18 mouse cellular contexts compared by ENCODE assay signal in the genomic region with DNA sequence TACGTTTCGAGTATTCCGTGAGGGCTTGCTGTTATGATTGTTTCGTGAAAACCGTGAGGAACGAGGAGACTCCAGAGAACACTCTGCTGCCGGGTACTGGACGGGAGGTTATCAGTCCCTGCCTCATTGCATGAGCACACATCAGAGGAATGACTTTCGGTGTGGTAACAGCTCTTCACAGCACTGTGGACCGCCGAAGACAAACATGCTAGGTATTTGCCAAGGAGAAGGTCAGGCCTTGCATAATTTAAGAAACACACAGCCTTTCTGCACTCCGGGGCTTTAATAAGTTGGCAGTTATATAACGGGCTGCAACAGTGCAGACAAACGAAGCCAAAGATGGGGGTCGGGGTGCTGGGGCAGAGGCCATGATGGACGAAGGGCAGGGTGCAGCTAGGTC. TPM values are rescaled to one million over a fixed set of nuclear protein-coding genes. Genes with fewer than 3 reads are reported as not detected.
DNase-seq lines count a peak whose midpoint lies in the region; ATAC-seq lines count a peak whose summit lies in the region.
"Had no signal": no experiment of that assay in that cellular context is flagged by ENCODE, and none has a peak within 500 bp of the region (broad histone marks: within the 10 kb centered on the region; RNA-seq: fewer than 3 reads in every experiment).

No protein-coding gene starts in this region.

- H3K4me1 ChIP-seq in liver, embryonic 13.5 days (replicated peaks), result peaks cover 25% of the 10 kb centered on the region; the same call in 1 of the 2 replicates
- H3K4me1 ChIP-seq in liver, embryonic 11.5 days (replicated peaks; ENCODE audit: control insufficient read depth, insufficient read depth, low read length), result no peaks in the 10 kb centered on the region
- H3K4me1 ChIP-seq in liver, embryonic 16.5 days (ENCODE audit: control insufficient read depth, low read depth, low read length), result peaks cover 3% of the 10 kb centered on the region

- WGBS in liver, embryonic 13.5 days (ENCODE audit: insufficient replicate concordance), result 72% methylated on average over 16 of the region's 16 CpGs
- WGBS in liver, embryonic 11.5 days, result 77% methylated on average over 16 of the region's 16 CpGs
- 62% methylated on average over 16 of the region's 16 CpGs for WGBS in liver, embryonic 16.5 days (ENCODE audit: insufficient replicate concordance)

- no peak overlapping the region for H3K9ac ChIP-seq in liver, embryonic 13.5 days
- H3K9ac ChIP-seq in liver, embryonic 11.5 days (ENCODE audit: low read depth, low read length), result no peak overlapping the region
- H3K9ac ChIP-seq in liver, embryonic 16.5 days (ENCODE audit: low read depth, low read length), result no peak overlapping the region
- H3K9ac ChIP-seq: embryonic facial prominence, embryonic 13.5 days; limb, embryonic 13.5 days; neural tube, embryonic 12.5 days had no signal

- ATAC-seq in liver, embryonic 13.5 days (ENCODE audit: low read depth), result peak; percentile 54; the same call in 1 of the 2 replicates
- ATAC-seq in liver, embryonic 11.5 days (replicated peaks; ENCODE audit: low FRiP score), result no peak
- ATAC-seq in liver, embryonic 16.5 days (ENCODE audit: low read depth), result peak; percentile 93
- ATAC-seq: forebrain, embryonic 14.5 days; hindbrain, postnatal 0 days had no signal

- no peak overlapping the region for H3K4me2 ChIP-seq in liver, embryonic 13.5 days
- H3K4me2 ChIP-seq in liver, embryonic 11.5 days, result no peak overlapping the region
- no peak overlapping the region for H3K4me2 ChIP-seq in liver, embryonic 16.5 days (ENCODE audit: low read depth, low read length)
- H3K4me2 ChIP-seq: embryonic facial prominence, embryonic 13.5 days; limb, embryonic 13.5 days; neural tube, embryonic 12.5 days had no signal

- H3K27ac ChIP-seq in liver, embryonic 13.5 days, result no peak overlapping the region
- no peak overlapping the region for H3K27ac ChIP-seq in liver, embryonic 11.5 days (ENCODE audit: low read depth, low read length)
- H3K27ac ChIP-seq in liver, embryonic 16.5 days (ENCODE audit: low read length), result peak overlapping the region; percentile 51; the same call in 1 of the 2 replicates
- H3K27ac ChIP-seq: embryonic facial prominence, embryonic 13.5 days; hindbrain, postnatal 0 days; limb, embryonic 13.5 days; neural tube, embryonic 12.5 days had no signal

- no peaks in the 10 kb centered on the region for H3K9me3 ChIP-seq in liver, embryonic 13.5 days (replicated peaks)
- H3K9me3 ChIP-seq in liver, embryonic 11.5 days (ENCODE audit: control insufficient read depth, low read length), result no peaks in the 10 kb centered on the region
- H3K9me3 ChIP-seq in liver, embryonic 16.5 days (replicated peaks; ENCODE audit: control insufficient read depth, low read length), result no peaks in the 10 kb centered on the region
- H3K9me3 ChIP-seq: embryonic facial prominence, embryonic 13.5 days; neural tube, embryonic 12.5 days had no signal

- no peaks in the 10 kb centered on the region for H3K27me3 ChIP-seq in liver, embryonic 13.5 days
- H3K27me3 ChIP-seq in liver, embryonic 11.5 days (replicated peaks; ENCODE audit: control insufficient read depth, insufficient read depth, low read length), result no peaks in the 10 kb centered on the region
- no peaks in the 10 kb centered on the region for H3K27me3 ChIP-seq in liver, embryonic 16.5 days (ENCODE audit: control insufficient read depth, insufficient read depth, low read depth, low read length)
- H3K27me3 ChIP-seq: embryonic facial prominence, embryonic 13.5 days; limb, embryonic 13.5 days; neural tube, embryonic 12.5 days had no signal

- DNase-seq in heart, adult 11 months, result peak; percentile 97
- DNase-seq in heart, postnatal 4 days, result no peak
- DNase-seq in liver, embryonic 13.5 days, result no peak
- DNase-seq in liver, embryonic 11.5 days (ENCODE audit: low spot score), result no peak
- peak; percentile 40 for DNase-seq in skeletal muscle tissue, adult 2 months (ENCODE audit: low read depth, low spot score)
- no peak for DNase-seq in right cerebral cortex, postnatal 36 days (ENCODE audit: low spot score in 2 of 2)
- DNase-seq in thymus, postnatal 0 days (ENCODE audit: low spot score), result no peak
- DNase-seq: cerebellum, adult 18-20 months; gastrocnemius, postnatal 14 days; midbrain, embryonic 14.5 days; right cerebral cortex, postnatal 25 days; thymus, adult 18-20 months had no signal

- no peak overlapping the region for H3K4me3 ChIP-seq in liver, embryonic 13.5 days (replicated peaks)
- H3K4me3 ChIP-seq in liver, embryonic 11.5 days (ENCODE audit: low read depth, low read length), result no peak overlapping the region
- H3K4me3 ChIP-seq in liver, embryonic 16.5 days (ENCODE audit: low read depth, low read length), result no peak overlapping the region
- H3K4me3 ChIP-seq: embryonic facial prominence, embryonic 13.5 days; limb, embryonic 13.5 days; neural tube, embryonic 12.5 days had no signal

- H3K36me3 ChIP-seq in liver, embryonic 13.5 days, result no peaks in the 10 kb centered on the region
- peaks cover 4% of the 10 kb centered on the region; the same call in 1 of the 2 replicates for H3K36me3 ChIP-seq in liver, embryonic 11.5 days (ENCODE audit: control insufficient read depth, insufficient read depth, low read length)
- H3K36me3 ChIP-seq in liver, embryonic 16.5 days (ENCODE audit: control insufficient read depth, insufficient read depth), result no peaks in the 10 kb centered on the region
- H3K36me3 ChIP-seq: neural tube, embryonic 12.5 days had no signal

RNA-seq across cellular contexts. Expression of a gene that starts 25.9 kb away (rescaled TPM):
- total RNA-seq in heart, postnatal 4 days (2021), result 10 to 100 TPM; 18.4 to 20.2 TPM
- 2.7 and 3.0 TPM in 2 replicates for polyA plus RNA-seq in liver, embryonic 13.5 days (2015; fragmentation: Nextera tagmentation; extraction: Ambion mirVana)
- 8.2 and 8.4 TPM in 2 replicates for polyA plus RNA-seq in liver, embryonic 11.5 days (2014; fragmentation: Nextera tagmentation; extraction: Ambion mirVana)
- polyA plus RNA-seq in liver, embryonic 16.5 days (2015; fragmentation: Nextera tagmentation; extraction: Ambion mirVana), result 3.2 and 3.7 TPM in 2 replicates
- polyA plus RNA-seq in thymus, postnatal 0 days (2015; fragmentation: Nextera tagmentation; extraction: Ambion mirVana), result 3.3 and 4.2 TPM in 2 replicates

Comparison
In these comparisons a context has a peak if more than half of its experiments do, and no peak if none do; other contexts are left out.
1. DNase-seq: peak in heart, adult 11 months (single experiment) and skeletal muscle tissue, adult 2 months (single experiment); none in heart, postnatal 4 days (single experiment), liver, embryonic 13.5 days (single experiment), liver, embryonic 11.5 days (single experiment), right cerebral cortex, postnatal 36 days (0 of 2) and thymus, postnatal 0 days (single experiment).